Mouse (Mus musculus) lung, embryonic 14.5 days (tissue): ENCODE measurements at regions not wholly inside any gene's neighbourhood (a gene's known extent, or its start where the extent isn't known, plus 50 kb on each side); places are given as distances from the start of the nearest gene placed in this dataset.
"Not testable (repeated sequence)": the region's sequence is repeated elsewhere in the genome, so short reads cannot be mapped to it uniquely, and the experiment has no call there.

ENCODE experiments used
- ATAC-seq: fragments of 200-750 bp; cut with Nextera tagmentation; 2 replicates; pipeline ENCODE4 v1.8.0; 2017; ENCODE audit warnings: mild to moderate bottlenecking, moderate TSS enrichment, moderate library complexity; ENCODE audit not compliant: insufficient read depth
- DNase-seq: peaks from one replicate; pipeline ENCODE4 v3.0.0-alpha.2; 2015
- H3K27ac ChIP-seq: fragments of 300-500 bp; sonication (generic); 2 replicates; pipeline ENCODE4 v1.5.1; 2014; ENCODE audit warnings: low read depth, mild to moderate bottlenecking, moderate library complexity
- H3K27me3 ChIP-seq: fragments of 300-500 bp; sonication (generic); 2 replicates; pipeline ENCODE4 v1.6.1; 2014; ENCODE audit warnings: low read length, control low read depth; ENCODE audit not compliant: insufficient read depth
- H3K36me3 ChIP-seq: fragments of 300-500 bp; sonication (generic); 2 replicates; pipeline ENCODE4 v1.6.1; 2014; ENCODE audit warnings: control low read depth; ENCODE audit not compliant: insufficient read depth
- H3K4me1 ChIP-seq: fragments of 300-500 bp; sonication (generic); 2 replicates; pipeline ENCODE4 v1.6.1; 2014; ENCODE audit warnings: antibody characterized with exemption, control low read depth; ENCODE audit not compliant: insufficient read depth
- H3K4me2 ChIP-seq: fragments of 300-500 bp; sonication (generic); 2 replicates; pipeline ENCODE4 v1.6.1; 2014; ENCODE audit warnings: mild to moderate bottlenecking
- H3K4me3 ChIP-seq: fragments of 300-500 bp; sonication (generic); 2 replicates; pipeline ENCODE4 v1.5.1; 2014; ENCODE audit warnings: low read depth, low read length
- H3K9ac ChIP-seq: fragments of 300-500 bp; sonication (generic); 2 replicates; pipeline ENCODE4 v1.6.1; 2014
- H3K9me3 ChIP-seq: fragments of 300-500 bp; sonication (generic); 2 replicates; pipeline ENCODE4 v1.6.1; 2016; ENCODE audit warnings: low read depth, low read length, control low read depth
- CTCF ChIP-seq: IDR thresholded peaks from 2 replicates; pipeline ENCODE4 v1.5.1; 2016; ENCODE audit warnings: antibody characterized with exemption, low read depth
- WGBS: fragments of 180-500 bp; shearing (Covaris S2); extraction: QIAGEN DNeasy Blood & Tissue Kit; methylation state at CpG from one replicate; pipeline ENCODE4 v1.1.7; 2014; 5-methylcytosine and 5-hydroxymethylcytosine counted together

- Histone ChIP-seq H3K4me2 (no peak overlapping the region), H3K4me3 (no peak overlapping the region), H3K9ac (no peak overlapping the region), H3K27ac (no peak overlapping the region), H3K9me3 (no peaks in the 10 kb centered on the region), H3K36me3 (no peaks in the 10 kb centered on the region), H3K4me1 (no peaks in the 10 kb centered on the region), H3K27me3 (no peaks in the 10 kb centered on the region)
- DNase-seq, result no peak
- no peak for ATAC-seq
- WGBS, result 81% methylated on average over 8 of the region's 8 CpGs
- TF ChIP-seq CTCF, result no peak
Measured at GRCm38 (mm10) chr5:79131443-79132308, 1723.8 kb upstream of the Igfbp7 start.

GRCm38 (mm10) chr5:79083170-79083569 lies 1675.3 kb upstream of the Igfbp7 start:
- DNase-seq, result no peak
- Histone ChIP-seq H3K36me3 (no peaks in the 10 kb centered on the region), H3K27ac (no peak overlapping the region), H3K4me3 (no peak overlapping the region), H3K27me3 (no peaks in the 10 kb centered on the region), H3K4me1 (no peaks in the 10 kb centered on the region), H3K9ac (no peak overlapping the region), H3K9me3 (no peaks in the 10 kb centered on the region), H3K4me2 (no peak overlapping the region)
- TF ChIP-seq CTCF, result no peak
- no peak for ATAC-seq
- 78% methylated on average over 4 of the region's 4 CpGs for WGBS

GRCm38 (mm10) chr5:79059805-79060204 lies 1652.0 kb upstream of the Igfbp7 start:
- H3K9me3 ChIP-seq, H3K36me3 ChIP-seq, H3K27ac ChIP-seq, H3K9ac ChIP-seq, H3K4me3 ChIP-seq, H3K4me2 ChIP-seq, H3K27me3 ChIP-seq, H3K4me1 ChIP-seq: not testable (repeated sequence)
- ATAC-seq (peak; percentile 62), DNase-seq (peak; percentile 70)
- 35% methylated on average over 2 of the region's 2 CpGs for WGBS
